ENCODE assay signal across 16 mouse cellular contexts in the genomic region with DNA sequence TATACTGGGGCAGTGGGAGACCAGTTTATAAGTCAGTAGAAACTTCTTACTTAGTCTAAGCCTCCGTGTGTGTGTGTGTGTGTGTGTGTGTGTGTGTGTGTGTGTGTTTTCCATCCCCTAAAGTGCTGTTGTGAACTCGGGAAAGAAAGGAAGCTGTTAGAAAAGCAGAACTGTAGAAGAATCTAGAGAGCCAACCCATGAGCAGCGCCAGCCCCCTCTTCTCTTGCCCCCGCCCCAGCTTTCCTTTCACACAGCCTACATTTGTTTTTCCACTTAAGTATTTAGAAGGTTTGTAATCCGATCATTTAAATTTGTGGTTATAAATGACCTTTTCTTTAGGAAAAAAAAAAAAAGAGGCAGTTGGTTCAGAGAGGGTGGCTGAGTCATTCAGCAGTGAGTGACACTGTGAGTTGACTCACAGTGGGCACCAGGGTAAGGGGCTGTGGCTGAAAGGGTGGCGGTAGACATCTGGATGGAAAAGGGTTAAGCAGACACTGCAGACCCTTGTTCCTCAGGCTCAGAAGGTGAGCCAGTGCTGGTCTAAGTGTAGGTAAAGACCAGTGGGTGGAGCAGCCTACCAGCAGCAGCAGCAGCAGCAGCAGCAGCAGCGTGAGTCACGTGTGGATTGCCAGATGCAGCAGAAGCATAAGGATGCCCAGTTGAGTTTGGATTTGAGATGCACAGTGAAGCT.
DNase-seq lines count a peak whose midpoint lies in the region; ATAC-seq lines count a peak whose summit lies in the region.
"Had no signal": no experiment of that assay in that cellular context is flagged by ENCODE, and none has a peak within 500 bp of the region (broad histone marks: within the 10 kb centered on the region; RNA-seq: fewer than 3 reads in every experiment).

No protein-coding gene starts in this region.

- no peak overlapping the region for H3K9ac ChIP-seq in kidney, embryonic 15.5 days
- H3K9ac ChIP-seq: limb, embryonic 13.5 days; midbrain, embryonic 15.5 days; neural tube, embryonic 13.5 days had no signal

- H3K4me2 ChIP-seq in kidney, embryonic 15.5 days: no peak overlapping the region
- H3K4me2 ChIP-seq: limb, embryonic 13.5 days; midbrain, embryonic 15.5 days; neural tube, embryonic 13.5 days had no signal

- no peaks in the 10 kb centered on the region for H3K36me3 ChIP-seq in kidney, embryonic 15.5 days
- H3K36me3 ChIP-seq: limb, embryonic 13.5 days; midbrain, embryonic 15.5 days; neural tube, embryonic 13.5 days had no signal

- peak; percentile 25 for DNase-seq in adrenal gland, adult 8-10 months
- DNase-seq in adrenal gland, postnatal 4 days (ENCODE audit: low spot score in 2 of 2): no peak
- peak; percentile 51 for DNase-seq in 3T3-L1 (ENCODE audit: low read depth, low spot score)
- no peak for DNase-seq in yolk sac, embryonic 10.5 days (ENCODE audit: low spot score)
- no peak for DNase-seq in heart, adult 9 months (ENCODE audit: low spot score in 2 of 2)
- DNase-seq: cerebellum, adult 11-12 months; gastrocnemius, postnatal 36 days; kidney, postnatal 25 days; spleen, adult 18-20 months had no signal

- peaks cover 46% of the 10 kb centered on the region for H3K4me1 ChIP-seq in kidney, embryonic 15.5 days

- 63% methylated on average over 8 of the region's 8 CpGs for WGBS in kidney, embryonic 15.5 days

- ATAC-seq in activated CD4-positive, CD25-positive, alpha-beta regulatory T cell, adult 4 months: peak; percentile 53
- peak; percentile 61 for ATAC-seq in inflammation-experienced regulatory T-cells, adult 6 months
- no peak for ATAC-seq in kidney, embryonic 15.5 days (replicated peaks; ENCODE audit: low FRiP score)
- ATAC-seq: midbrain, embryonic 15.5 days had no signal

- H3K9me3 ChIP-seq in kidney, embryonic 15.5 days (replicated peaks): no peaks in the 10 kb centered on the region
- H3K9me3 ChIP-seq: limb, embryonic 13.5 days; midbrain, embryonic 15.5 days; neural tube, embryonic 13.5 days had no signal

- no peaks in the 10 kb centered on the region for H3K27me3 ChIP-seq in kidney, embryonic 15.5 days
- H3K27me3 ChIP-seq: limb, embryonic 13.5 days; midbrain, embryonic 15.5 days; neural tube, embryonic 13.5 days had no signal

- no peak overlapping the region for H3K4me3 ChIP-seq in kidney, embryonic 15.5 days (replicated peaks)
- H3K4me3 ChIP-seq: erythroblast, embryonic 14.5 days; limb, embryonic 13.5 days; midbrain, embryonic 15.5 days; neural tube, embryonic 13.5 days had no signal

- H3K27ac ChIP-seq in kidney, embryonic 15.5 days: no peak overlapping the region
- H3K27ac ChIP-seq: limb, embryonic 13.5 days; midbrain, embryonic 15.5 days; neural tube, embryonic 13.5 days had no signal

Comparison
In these comparisons a context has a peak if more than half of its experiments do, and no peak if none do; other contexts are left out.
1. DNase-seq: peak in adrenal gland, adult 8-10 months (single experiment) and 3T3-L1 (single experiment); none in adrenal gland, postnatal 4 days (0 of 2), yolk sac, embryonic 10.5 days (single experiment) and heart, adult 9 months (0 of 2).